Mouse (Mus musculus) spleen, embryonic (tissue): ENCODE data around the gene Six1.

Experiments used
- CTCF ChIA-PET: fragments of 350-600 bp; sonication (Branson Sonifier 250); formaldehyde crosslinking; loops from one replicate; lab custom pipeline; 2022; lab: Charles Lee

Six1 gene

DNA sequence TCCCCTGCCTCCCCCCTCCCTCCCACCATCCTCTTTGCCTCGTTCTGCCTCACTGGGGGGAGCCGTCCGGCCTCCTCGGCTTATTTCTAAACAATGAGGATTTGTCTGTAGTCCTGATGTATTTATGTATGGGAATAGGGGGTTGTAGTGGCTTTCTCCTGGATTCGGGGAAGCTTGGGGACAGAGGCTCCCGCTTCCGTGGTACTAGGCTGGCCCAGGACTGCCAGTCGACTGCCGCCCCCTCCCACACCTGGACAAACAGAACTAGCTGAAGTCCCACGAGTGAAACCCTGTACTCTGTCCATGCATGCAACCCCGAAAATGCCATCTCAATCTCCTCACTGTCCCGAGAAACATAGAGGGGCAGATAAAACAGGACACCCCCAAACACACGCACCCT lies 3.4 kb downstream of the Six1 start:
- CTCF ChIA-PET = interaction anchor here (0.6 kb wide), 1 partner anchor 397 kb away, joined by 3 read pairs; no protein-coding TSS in a partner anchor

- CTCF ChIA-PET = no interaction called here
These were observed 4.0 kb downstream of the Six1 start for GRCm38 (mm10) chr12:73049520-73050225.

- CTCF ChIA-PET = no interaction called here
These were observed 5.2 kb downstream of the Six1 start for GRCm38 (mm10) chr12:73048537-73048936.

GRCm38 (mm10) chr12:73047576-73047975 lies 6.1 kb downstream of the Six1 start:
- CTCF ChIA-PET = interaction anchor here (0.5 kb wide), 1 partner anchor 332 kb away, joined by 14 read pairs; no protein-coding TSS in a partner anchor

DNA sequence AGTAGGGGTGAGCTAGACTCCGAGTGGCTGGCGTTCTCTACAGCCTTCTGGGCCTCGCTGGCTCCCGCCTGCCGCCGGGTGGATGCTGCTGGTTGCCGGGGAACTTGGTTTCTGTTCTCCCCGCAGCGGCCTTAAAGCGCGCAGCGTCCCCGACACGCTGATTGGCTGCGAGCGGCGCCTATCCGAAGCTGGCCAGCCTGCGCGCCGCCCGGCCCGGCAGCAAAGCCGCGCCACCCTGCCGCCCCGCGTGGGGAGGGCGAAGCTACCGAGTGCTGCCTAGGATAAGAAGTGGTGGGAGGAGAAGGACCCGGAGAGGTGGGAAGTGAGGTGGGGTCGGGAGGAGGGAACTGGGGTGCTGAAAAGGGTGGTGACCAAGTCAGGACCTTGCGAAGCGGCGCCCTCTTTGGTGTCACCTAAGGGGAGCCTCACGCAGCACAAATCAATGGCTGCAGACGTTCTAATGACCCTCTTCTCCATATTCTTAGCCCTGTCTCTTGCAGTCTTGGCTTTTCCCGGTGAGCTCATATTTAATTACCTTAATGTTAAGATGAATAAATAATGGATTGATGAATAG lies 7.0 kb downstream of the Six1 start:
- CTCF ChIA-PET = no interaction called here

- CTCF ChIA-PET = no interaction called here
These were observed 7.7 kb downstream of the Six1 start for GRCm38 (mm10) chr12:73045724-73046606.

DNA sequence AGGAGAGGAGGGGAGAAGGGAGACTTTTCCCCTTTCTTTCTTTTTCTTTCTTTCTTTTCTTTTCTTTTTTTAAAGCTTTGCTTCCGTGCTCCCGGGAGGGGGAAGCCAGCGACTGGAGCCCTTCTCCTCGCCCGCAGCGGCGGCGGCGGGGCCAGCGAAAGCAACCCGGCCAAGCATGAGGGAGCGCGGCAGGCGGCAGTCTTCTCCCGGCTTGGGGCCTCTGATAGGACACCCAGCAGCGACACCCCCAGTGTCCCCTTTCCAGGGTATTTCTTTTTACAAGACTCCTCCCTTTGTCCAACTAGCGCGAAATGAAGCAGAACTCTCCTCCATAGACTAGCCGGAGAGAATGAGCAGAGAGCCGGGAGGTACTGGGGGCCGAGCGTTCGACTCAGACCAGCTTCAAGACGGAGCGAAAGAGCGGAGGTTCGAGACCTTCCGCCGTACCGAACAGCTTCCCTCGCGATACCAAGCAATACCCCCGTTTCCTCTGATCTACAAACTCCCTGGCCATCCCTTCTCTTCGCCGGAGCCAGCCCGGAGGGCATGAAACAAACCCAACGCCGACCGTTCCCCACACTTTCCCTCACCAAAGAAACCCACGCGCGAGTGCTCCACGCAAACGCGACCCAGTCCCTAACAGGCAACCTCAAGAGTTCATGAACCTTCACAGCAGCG lies 8.5 kb downstream of the Six1 start:
- CTCF ChIA-PET = no interaction called here

DNA sequence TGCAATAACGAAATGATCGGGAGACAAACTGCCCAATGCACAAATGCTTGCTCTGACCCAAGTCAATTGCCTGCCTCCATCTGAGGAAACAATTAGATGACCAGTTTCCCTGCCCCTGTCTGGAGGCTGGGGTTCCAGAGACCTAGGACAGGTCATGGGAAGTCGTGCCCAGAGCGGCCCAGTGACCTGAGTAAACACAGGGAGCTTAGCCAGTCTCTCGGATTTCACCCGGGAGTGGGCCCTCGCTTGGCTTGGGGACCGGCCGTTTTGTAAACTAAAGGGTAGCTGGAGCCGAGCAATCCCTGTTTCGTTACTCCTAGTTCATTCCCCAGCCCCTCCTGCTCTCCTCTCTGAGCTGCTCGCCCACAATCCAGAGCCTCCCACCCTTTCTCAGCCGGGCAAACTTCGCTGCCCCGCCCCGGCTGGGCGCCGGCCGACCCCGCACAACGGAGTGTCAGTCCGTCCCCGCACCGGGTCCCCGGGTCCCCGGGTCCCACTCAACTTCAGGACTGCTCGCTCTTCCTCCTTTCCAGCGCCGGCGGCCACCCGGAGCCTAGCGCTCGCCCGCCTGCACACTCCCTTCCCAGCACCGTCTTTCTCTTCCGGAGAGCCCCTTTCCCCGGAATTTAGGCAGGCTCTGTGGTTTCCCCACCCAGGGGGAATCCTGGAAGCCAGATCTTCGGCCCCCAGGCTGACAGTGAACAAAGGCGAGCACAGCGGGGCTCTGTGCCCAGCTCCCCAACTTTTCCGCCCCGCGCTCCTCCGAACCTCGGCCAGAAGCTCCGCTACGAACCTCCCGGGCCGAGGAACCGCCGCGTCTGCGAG lies 9.3 kb downstream of the Six1 start:
- CTCF ChIA-PET = no interaction called here

GRCm38 (mm10) chr12:73043396-73044167 lies 10.1 kb downstream of the Six1 start:
- CTCF ChIA-PET = no interaction called here

GRCm38 (mm10) chr12:73042903-73043302 lies 10.8 kb downstream of the Six1 start:
- CTCF ChIA-PET = no interaction called here

GRCm38 (mm10) chr12:73042406-73042805 lies 11.3 kb downstream of the Six1 start:
- CTCF ChIA-PET = no interaction called here

- CTCF ChIA-PET = no interaction called here
These were observed 12.4 kb downstream of the Six1 start for GRCm38 (mm10) chr12:73041256-73041630.

DNA sequence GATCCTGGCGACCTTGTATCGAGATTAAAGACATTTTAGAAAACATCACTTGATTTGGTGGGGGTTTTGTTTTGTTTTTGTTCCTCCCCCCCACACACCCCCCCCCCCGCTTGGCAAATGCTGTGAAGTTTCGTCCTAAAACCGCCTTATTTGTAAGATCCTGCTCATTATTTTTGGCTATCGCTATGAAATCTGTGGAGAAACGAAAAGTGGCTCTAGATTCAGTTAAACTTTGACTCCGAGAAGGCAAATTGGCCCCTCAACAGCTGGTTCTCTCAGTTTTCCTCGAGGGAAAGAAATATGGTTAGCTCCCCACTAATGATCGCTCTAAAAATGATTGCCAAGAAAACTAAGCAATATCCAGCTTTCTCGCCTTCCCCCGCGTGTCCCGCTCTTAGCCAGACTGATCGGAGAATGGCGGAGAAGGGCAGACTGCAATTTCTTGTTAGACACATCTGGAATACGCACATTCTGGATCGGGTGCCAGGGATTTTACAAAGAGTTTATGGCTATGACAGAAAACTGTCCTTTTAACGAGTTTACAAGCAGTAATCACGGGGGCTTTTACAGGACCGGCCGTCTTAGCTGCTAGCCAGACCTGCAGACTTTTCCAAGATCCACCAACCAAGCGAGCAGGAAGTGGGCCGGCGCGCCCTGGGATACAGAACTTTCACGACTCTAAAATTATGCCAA lies 13.0 kb downstream of the Six1 start:
- CTCF ChIA-PET = no interaction called here

DNA sequence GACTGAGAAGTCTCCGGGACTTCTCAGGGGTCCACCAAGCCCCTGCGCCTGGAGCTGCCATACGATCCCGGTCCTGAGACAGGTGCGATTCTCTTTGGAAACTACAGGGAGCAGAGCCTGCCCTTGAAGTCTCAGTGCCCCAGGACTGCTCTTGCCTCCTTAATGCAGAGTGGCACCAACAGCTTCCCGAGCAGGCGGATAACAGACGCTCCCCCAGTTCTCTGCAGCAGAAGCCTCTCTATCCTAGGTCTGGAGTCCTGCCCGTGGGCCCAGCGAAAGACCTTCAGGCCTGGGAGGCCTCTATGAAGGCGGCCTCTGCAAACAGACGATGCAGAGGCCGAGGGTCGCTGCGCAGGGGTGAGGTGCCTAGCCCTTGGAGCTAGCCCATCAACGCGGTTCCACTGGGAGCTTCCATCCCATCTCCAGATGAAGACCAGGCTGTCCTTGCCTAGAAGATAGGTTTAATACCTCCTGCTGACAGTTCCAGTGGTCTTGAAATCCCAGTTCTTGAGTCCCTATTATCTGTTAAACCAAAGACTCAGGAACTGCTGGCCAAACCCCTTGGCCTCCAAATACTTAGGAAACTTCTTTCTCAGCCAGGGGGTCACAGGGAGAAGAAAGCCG lies 13.6 kb downstream of the Six1 start:
- CTCF ChIA-PET = no interaction called here

GRCm38 (mm10) chr12:73038992-73039938 lies 14.4 kb downstream of the Six1 start:
- CTCF ChIA-PET = interaction anchor here (0.6 kb wide), 1 partner anchor 178 kb away, joined by 3 read pairs; no protein-coding TSS in a partner anchor

DNA sequence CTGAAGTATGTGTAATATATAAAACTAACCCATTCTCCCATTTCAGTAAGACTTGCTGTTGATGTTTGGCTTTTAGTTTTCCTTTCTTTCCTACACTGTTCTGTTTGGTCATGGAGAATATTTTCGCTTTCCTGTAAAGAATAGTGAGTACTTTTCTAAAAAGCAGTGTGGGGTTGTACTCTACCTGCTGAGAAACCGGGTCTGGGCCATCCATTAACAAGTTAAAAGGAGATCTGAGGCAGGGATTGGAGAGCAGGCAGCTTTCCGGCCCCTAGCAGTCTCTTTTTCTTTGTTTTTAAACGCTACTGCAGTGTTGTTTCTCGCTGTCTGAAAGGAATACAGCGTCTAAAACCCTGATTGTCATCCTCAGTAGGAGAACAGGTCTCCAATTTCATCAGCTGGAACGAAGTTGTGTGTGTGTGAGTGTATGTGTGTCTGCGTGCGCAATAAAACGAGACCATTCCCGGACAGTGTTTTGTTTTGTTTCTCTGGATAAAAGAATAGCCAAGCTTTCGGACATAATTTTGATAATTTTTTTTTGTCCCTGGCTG lies 15.2 kb downstream of the Six1 start:
- CTCF ChIA-PET = interaction anchor here (0.6 kb wide), 1 partner anchor 179 kb away, joined by 3 read pairs; no protein-coding TSS in a partner anchor

DNA sequence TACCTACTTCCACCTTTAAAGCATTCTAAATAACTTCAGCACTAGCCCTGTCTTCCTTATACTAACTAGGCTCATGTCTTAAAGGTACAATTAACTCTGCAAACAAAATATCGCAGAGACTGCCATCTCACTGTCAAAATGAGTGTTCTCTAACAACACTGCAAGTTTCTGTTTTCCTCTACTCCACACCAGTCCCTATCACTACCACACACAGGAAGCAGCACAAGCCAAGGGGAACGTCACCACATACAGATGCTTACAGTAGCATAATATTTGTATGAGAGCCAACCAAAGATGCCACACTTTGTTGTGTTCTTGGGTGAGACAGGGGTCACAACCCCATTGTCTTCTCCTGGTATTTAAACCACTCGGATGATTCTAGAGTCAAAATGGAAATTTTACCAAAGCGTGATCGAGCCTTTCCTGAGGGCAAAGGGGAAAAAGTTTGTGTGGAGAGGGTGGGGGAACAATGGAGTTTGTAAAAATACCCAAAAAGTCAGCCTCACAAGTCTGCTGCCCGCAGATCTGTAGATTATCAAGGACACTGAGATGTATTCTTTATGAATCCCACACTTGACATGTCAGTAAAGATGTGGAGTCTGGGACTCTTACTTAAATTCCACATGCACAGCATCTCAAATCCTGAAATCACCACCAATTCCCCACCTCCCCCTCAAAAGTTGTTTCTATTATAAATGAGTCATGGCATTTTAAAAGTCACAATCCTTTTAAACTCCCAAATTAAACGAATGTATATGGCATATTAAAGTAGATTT lies 16.1 kb downstream of the Six1 start:
- CTCF ChIA-PET = no interaction called here
